Mouse (Mus musculus) lung, adult 2 months (tissue): ENCODE data around the gene Pik3r2. TPM values are rescaled to one million over a fixed set of nuclear protein-coding genes. Genes with fewer than 3 reads are reported as not detected.
A peak's percentile ranks its signal among the peaks of the same experiment; 100 is the strongest.

Experiments used
- DNase-seq: peaks from one replicate; pipeline ENCODE4 v3.0.0; 2022
- H3K4me1 ChIP-seq: fragments of 200-500 bp; 2 replicates; pipeline ENCODE4 v1.6.1; 2011; ENCODE audit warnings: low read length; ENCODE audit not compliant: control insufficient read depth, insufficient read depth
- H3K4me3 ChIP-seq: fragments of 200-500 bp; replicated peaks from 2 replicates; pipeline ENCODE3; 2011; ENCODE audit warnings: low read depth, mild to moderate bottlenecking, control low read depth, low read length; ENCODE audit errors: extremely low read depth
- CTCF ChIP-seq: fragments of 200-500 bp; IDR thresholded peaks from 2 replicates; pipeline ENCODE4 v1.5.1; 2011; ENCODE audit warnings: mild to moderate bottlenecking, low read length, control low read depth; ENCODE audit not compliant: insufficient read depth
- POLR2A ChIP-seq: fragments of 200-500 bp; IDR thresholded peaks from 2 replicates; pipeline ENCODE4 v1.6.1; 2011; ENCODE audit warnings: low read depth, mild to moderate bottlenecking, control low read depth, low read length, borderline replicate concordance; ENCODE audit errors: extremely low read depth
- WGBS: fragments of 180-500 bp; shearing (Covaris S2); methylation state at CpG from one replicate; pipeline ENCODE4 v1.1.7; 2018; 5-methylcytosine and 5-hydroxymethylcytosine counted together
- polyA plus RNA-seq: library from polyadenylated mRNA; depleted of rRNA; stranded (reverse); fragments of >200 nt; gene quantifications from 2 replicates; pipeline ENCODE4 v1.2.3, GENCODE M21; 2012

The Pik3r2 gene
- polyA plus RNA-seq, 1 experiment = 112 TPM

GRCm38 (mm10) chr8:70754043-70754870 lies 22.3 kb downstream of the Pik3r2 start, which contains the start of gene Rab3a:
TSS of gene Rab3a (plus strand) at chr8:70754679.
- Histone ChIP-seq H3K4me3 (peak within 1 kb of the TSS; percentile 83), H3K4me1 (peaks cover 13% of the 10 kb centered on the region)
- WGBS = 6% methylated on average over 37 of the region's 37 CpGs
- TF ChIP-seq POLR2A (peak; percentile 39; the same call in 1 of the 2 replicates), CTCF (no peak)
- DNase-seq = peak; percentile 93

GRCm38 (mm10) chr8:70753151-70753550 lies 23.4 kb downstream of the Pik3r2 start:
- 4% methylated on average over 21 of the region's 21 CpGs for WGBS
- H3K4me3 ChIP-seq = peak overlapping the region; percentile 45
- H3K4me1 ChIP-seq = peaks cover 13% of the 10 kb centered on the region
- DNase-seq = peak; percentile 83
- TF ChIP-seq CTCF = no peak
- TF ChIP-seq POLR2A = peak; percentile 73; the same call in 1 of the 2 replicates

DNA sequence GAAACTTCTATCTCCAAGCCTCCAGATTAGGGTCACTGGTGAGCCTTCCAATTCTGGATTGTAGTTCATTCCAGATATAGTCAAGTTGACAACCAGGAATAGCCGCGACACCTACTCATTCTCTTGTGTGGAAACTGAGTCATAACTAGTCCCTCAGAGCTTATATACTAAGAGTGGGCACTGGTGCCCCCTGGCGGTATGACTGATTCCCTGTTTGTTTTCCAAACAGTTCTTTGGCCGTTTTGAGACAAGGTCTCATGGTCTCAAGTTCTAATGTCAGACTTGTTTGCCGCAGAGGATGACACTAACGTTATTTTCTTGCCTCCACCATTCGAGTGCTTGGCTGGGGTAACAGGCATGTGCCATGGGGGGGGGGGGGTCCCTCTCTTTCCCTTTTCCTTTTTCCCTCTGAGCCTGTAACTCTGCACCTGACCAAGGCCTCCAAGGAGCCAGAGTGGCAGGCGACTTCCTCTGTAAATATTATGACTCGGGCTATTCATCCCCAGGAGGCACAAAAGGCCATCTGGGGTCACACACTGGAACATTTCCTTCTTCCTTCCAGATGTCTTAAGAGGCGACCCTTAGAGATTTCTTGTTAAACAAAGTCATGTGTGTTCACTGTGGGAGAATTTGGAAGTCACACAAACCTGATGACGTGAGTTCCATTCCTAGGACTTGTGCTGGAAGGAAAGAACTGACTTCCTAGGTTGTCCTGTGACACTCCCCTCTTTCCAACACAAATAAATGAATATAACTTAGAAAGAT lies 24.3 kb downstream of the Pik3r2 start:
- H3K4me1 ChIP-seq = peaks cover 13% of the 10 kb centered on the region
- WGBS = 11% methylated on average over 11 of the region's 11 CpGs
- TF ChIP-seq CTCF = peak; percentile 42; the same call in 1 of the 2 replicates
- TF ChIP-seq POLR2A = no peak
- DNase-seq = peak; percentile 83
- no peak overlapping the region for H3K4me3 ChIP-seq

DNA sequence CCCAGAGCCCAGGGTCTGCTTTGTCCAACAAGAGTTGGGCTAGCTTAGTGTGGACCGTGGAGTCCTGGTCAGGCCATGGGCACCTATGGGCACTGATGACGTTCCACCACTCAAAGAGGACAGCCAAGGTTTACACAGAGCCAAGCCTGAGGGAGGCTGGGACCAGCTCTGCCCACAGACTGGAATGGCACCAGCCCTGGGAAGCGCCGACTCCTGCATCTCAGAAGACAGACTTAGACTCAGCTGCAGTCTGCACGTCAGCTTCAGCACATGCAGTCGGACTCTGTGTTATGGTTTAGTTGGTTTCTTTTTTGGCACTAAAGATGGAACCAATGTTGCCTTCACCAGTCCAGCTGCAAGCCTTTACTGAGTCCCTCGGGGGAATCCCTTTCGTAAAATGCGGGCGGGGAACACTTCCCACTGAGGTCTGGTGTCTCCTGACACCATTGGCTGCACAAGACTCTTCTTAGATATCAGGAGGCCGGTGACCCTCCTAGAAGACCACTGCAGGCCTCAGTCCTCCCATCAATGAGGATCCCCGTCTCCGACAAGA lies 26.3 kb downstream of the Pik3r2 start:
- Histone ChIP-seq H3K4me1 (peaks cover 12% of the 10 kb centered on the region), H3K4me3 (no peak overlapping the region)
- 81% methylated on average over 13 of the region's 13 CpGs for WGBS
- no peak for DNase-seq
- TF ChIP-seq POLR2A (no peak), CTCF (no peak)

GRCm38 (mm10) chr8:70749097-70749674 lies 27.3 kb downstream of the Pik3r2 start:
- Histone ChIP-seq H3K4me1 (peaks cover 10% of the 10 kb centered on the region), H3K4me3 (no peak overlapping the region)
- TF ChIP-seq POLR2A (no peak), CTCF (no peak)
- 83% methylated on average over 19 of the region's 19 CpGs for WGBS
- no peak for DNase-seq

DNA sequence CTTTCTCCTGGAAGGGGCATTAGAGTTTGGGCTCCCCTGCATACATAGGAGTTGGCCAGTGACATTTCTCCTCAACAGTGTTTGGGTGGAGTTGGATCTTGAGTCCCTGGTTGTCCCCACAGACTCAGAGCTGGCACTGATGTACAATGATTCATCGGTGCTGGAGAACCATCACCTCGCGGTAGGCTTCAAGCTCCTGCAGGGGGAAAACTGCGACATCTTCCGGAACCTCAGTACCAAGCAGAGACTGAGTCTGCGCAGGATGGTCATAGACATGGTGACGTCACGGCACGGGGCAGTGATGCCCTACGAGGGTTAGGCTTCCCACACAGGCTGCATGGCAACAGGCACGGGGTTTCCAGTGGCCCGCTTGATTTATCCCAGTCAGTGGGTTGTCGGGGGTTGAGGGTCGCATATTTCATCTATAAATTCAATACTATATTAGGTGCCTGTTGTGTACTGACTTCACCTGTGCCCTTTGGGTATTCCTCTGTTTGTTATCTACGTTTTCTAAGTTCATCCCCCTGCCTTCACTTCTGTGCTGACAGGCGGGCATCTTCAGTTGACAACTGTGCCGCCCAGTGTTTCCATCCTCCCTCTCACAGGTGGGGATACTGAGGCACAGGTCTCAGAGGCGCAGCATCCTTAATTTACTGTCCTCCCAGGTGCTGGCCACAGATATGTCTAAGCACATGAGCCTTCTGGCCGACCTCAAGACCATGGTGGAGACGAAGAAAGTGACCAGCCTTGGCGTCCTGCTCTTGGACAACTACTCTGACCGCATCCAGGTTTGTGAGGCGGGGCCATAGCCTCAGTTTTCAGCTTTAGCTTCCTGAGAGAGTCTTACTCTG lies 28.0 kb downstream of the Pik3r2 start:
- Histone ChIP-seq H3K4me1 (peaks cover 7% of the 10 kb centered on the region), H3K4me3 (no peak overlapping the region)
- 84% methylated on average over 23 of the region's 23 CpGs for WGBS
- no peak for DNase-seq
- TF ChIP-seq CTCF = no peak
- TF ChIP-seq POLR2A = no peak

GRCm38 (mm10) chr8:70747211-70747890 lies 29.2 kb downstream of the Pik3r2 start:
- 90% methylated on average over 18 of the region's 18 CpGs for WGBS

GRCm38 (mm10) chr8:70746676-70747075 lies 29.8 kb downstream of the Pik3r2 start:
- whole genome bisulfite sequencing = 75% methylated on average over 9 of the region's 9 CpGs
- Histone ChIP-seq H3K4me1 (peaks cover 3% of the 10 kb centered on the region), H3K4me3 (no peak overlapping the region)
- TF ChIP-seq POLR2A (no peak), CTCF (no peak)
- DNase-seq = no peak

More at GRCm38 (mm10) chr8:70747211-70747890, 29.2 kb downstream of the Pik3r2 start:
- peaks cover 3% of the 10 kb centered on the region for H3K4me1 ChIP-seq
- no peak overlapping the region for H3K4me3 ChIP-seq
- TF ChIP-seq CTCF = no peak
- no peak for TF ChIP-seq POLR2A
- no peak for DNase-seq
